9 mouse cellular contexts compared by ENCODE assay signal in genomic region chr11:60302354-60303083, GRCm38 (mm10). TPM values are rescaled to one million over a fixed set of nuclear protein-coding genes. Genes with fewer than 3 reads are reported as not detected.
DNase-seq lines count a peak whose midpoint lies in the region; ATAC-seq and TF ChIP-seq lines count a peak whose summit lies in the region.
"Had no signal": no experiment of that assay in that cellular context is flagged by ENCODE, and none has a peak within 500 bp of the region (broad histone marks: within the 10 kb centered on the region; RNA-seq: fewer than 3 reads in every experiment).

No protein-coding gene starts in this region.

- peaks cover 7% of the 10 kb centered on the region for H3K4me1 ChIP-seq in kidney, postnatal 0 days (replicated peaks; ENCODE audit: insufficient read depth, low read length)
- H3K4me1 ChIP-seq in forebrain, embryonic 15.5 days: peaks cover 50% of the 10 kb centered on the region
- H3K4me1 ChIP-seq in liver, postnatal 0 days (ENCODE audit: insufficient read depth): peaks cover 24% of the 10 kb centered on the region
- peaks cover 22% of the 10 kb centered on the region for H3K4me1 ChIP-seq in thymus, adult 2 months (replicated peaks; ENCODE audit: control insufficient read depth, insufficient read depth, low read length)

- peak; percentile 44; the same call in 1 of the 2 replicates for TF ChIP-seq EP300 in liver, postnatal 0 days (IDR thresholded peaks at IDR 0.05; ENCODE audit: low read depth)

- H3K36me3 ChIP-seq in kidney, postnatal 0 days (ENCODE audit: insufficient read depth, low read length): no peaks in the 10 kb centered on the region
- no peaks in the 10 kb centered on the region for H3K36me3 ChIP-seq in forebrain, embryonic 15.5 days
- no peaks in the 10 kb centered on the region for H3K36me3 ChIP-seq in liver, postnatal 0 days (replicated peaks; ENCODE audit: insufficient read depth, low read length)
- H3K36me3 ChIP-seq in thymus, adult 2 months (ENCODE audit: control insufficient read depth, insufficient read depth, low read length): no peaks in the 10 kb centered on the region

- no peaks in the 10 kb centered on the region for H3K9me3 ChIP-seq in kidney, postnatal 0 days (replicated peaks; ENCODE audit: low read length)
- H3K9me3 ChIP-seq in forebrain, embryonic 15.5 days: no peaks in the 10 kb centered on the region
- H3K9me3 ChIP-seq in liver, postnatal 0 days (ENCODE audit: low read length): no peaks in the 10 kb centered on the region

- WGBS in kidney, postnatal 0 days: 51% methylated on average over 10 of the region's 10 CpGs
- 79% methylated on average over 10 of the region's 10 CpGs for WGBS in forebrain, embryonic 15.5 days
- WGBS in liver, postnatal 0 days (ENCODE audit: insufficient replicate concordance): 39% methylated on average over 10 of the region's 10 CpGs
- 20% methylated on average over 10 of the region's 10 CpGs for WGBS in thymus, adult 2 months

- H3K27me3 ChIP-seq in kidney, postnatal 0 days (ENCODE audit: insufficient read depth, low read length): no peaks in the 10 kb centered on the region
- no peaks in the 10 kb centered on the region for H3K27me3 ChIP-seq in forebrain, embryonic 15.5 days
- no peaks in the 10 kb centered on the region for H3K27me3 ChIP-seq in liver, postnatal 0 days (ENCODE audit: insufficient read depth, low read length)
- H3K27me3 ChIP-seq in thymus, adult 2 months (ENCODE audit: control insufficient read depth, insufficient read depth, low read length): no peaks in the 10 kb centered on the region

- no peak for TF ChIP-seq CTCF in kidney, postnatal 0 days (IDR thresholded peaks at IDR 0.05; ENCODE audit: low read depth)
- TF ChIP-seq CTCF in liver, postnatal 0 days (IDR thresholded peaks at IDR 0.05; ENCODE audit: low read depth): no peak
- no peak for TF ChIP-seq CTCF in thymus, adult 2 months (IDR thresholded peaks at IDR 0.05; ENCODE audit: borderline replicate concordance, control insufficient read depth, extremely low read depth, insufficient read depth, low read length, poor library complexity)

- ATAC-seq in kidney, postnatal 0 days (replicated peaks; ENCODE audit: low FRiP score, low read depth): no peak
- ATAC-seq in forebrain, embryonic 15.5 days (replicated peaks): no peak
- ATAC-seq in liver, postnatal 0 days: peak; percentile 56

- no peak overlapping the region for H3K9ac ChIP-seq in kidney, postnatal 0 days (ENCODE audit: low read depth, low read length)
- H3K9ac ChIP-seq in forebrain, embryonic 15.5 days (replicated peaks): no peak overlapping the region
- no peak overlapping the region for H3K9ac ChIP-seq in liver, postnatal 0 days (replicated peaks)

- DNase-seq in kidney, postnatal 0 days (ENCODE audit: low spot score): no peak
- no peak for DNase-seq in kidney, adult 11 months
- DNase-seq in liver, postnatal 0 days: no peak
- DNase-seq in thymus, adult 2 months: peak; percentile 47
- no peak for DNase-seq in urinary bladder, adult 2 months (ENCODE audit: low spot score)
- no peak for DNase-seq in left cerebral cortex, adult 8-10 months (ENCODE audit: low spot score in 2 of 2)
- DNase-seq in gastrocnemius, adult 8-10 months (ENCODE audit: low spot score in 2 of 2): no peak
- DNase-seq: embryo, embryonic 11 days had no signal

- peak overlapping the region; percentile 72 for H3K27ac ChIP-seq in kidney, postnatal 0 days
- H3K27ac ChIP-seq in forebrain, embryonic 15.5 days (replicated peaks): peak overlapping the region; percentile 78
- no peak overlapping the region for H3K27ac ChIP-seq in liver, postnatal 0 days (ENCODE audit: low read depth)
- no peak overlapping the region for H3K27ac ChIP-seq in thymus, adult 2 months (ENCODE audit: control insufficient read depth, insufficient read depth, low read length)

- H3K4me2 ChIP-seq in kidney, postnatal 0 days (ENCODE audit: low read length): no peak overlapping the region
- no peak overlapping the region for H3K4me2 ChIP-seq in forebrain, embryonic 15.5 days (replicated peaks)
- H3K4me2 ChIP-seq in liver, postnatal 0 days (ENCODE audit: low read depth, low read length): no peak overlapping the region

- TF ChIP-seq POLR2A in thymus, adult 2 months (IDR thresholded peaks at IDR 0.05; ENCODE audit: control insufficient read depth, extremely low read depth, insufficient read depth, low read length, poor library complexity): no peak

- H3K4me3 ChIP-seq in kidney, postnatal 0 days (replicated peaks; ENCODE audit: low read depth, low read length): no peak overlapping the region
- no peak overlapping the region for H3K4me3 ChIP-seq in forebrain, embryonic 15.5 days
- H3K4me3 ChIP-seq in liver, postnatal 0 days (ENCODE audit: low read depth, low read length): no peak overlapping the region
- H3K4me3 ChIP-seq in thymus, adult 2 months (ENCODE audit: control insufficient read depth, insufficient read depth, low read length): no peak overlapping the region

RNA-seq across cellular contexts. Expression of gene Tom1l2, which starts 50.2 kb away (rescaled TPM):
- polyA plus RNA-seq in kidney, postnatal 0 days (2015; fragmentation: Nextera tagmentation; extraction: Ambion mirVana): 27.9 and 29.9 TPM in 2 replicates
- 47.9 and 48.7 TPM in 2 replicates for polyA plus RNA-seq in forebrain, embryonic 15.5 days (2015; fragmentation: Nextera tagmentation; extraction: Ambion mirVana)
- polyA plus RNA-seq in liver, postnatal 0 days (2015; fragmentation: Nextera tagmentation; extraction: Ambion mirVana): 3.0 and 3.6 TPM in 2 replicates
- polyA plus RNA-seq in thymus, adult 2 months (2012; rRNA removed): 85.1 and 99.5 TPM in 2 replicates
- polyA plus RNA-seq in urinary bladder, adult 2 months (2012; rRNA removed): 71.5 and 86.7 TPM in 2 replicates
- total RNA-seq in left cerebral cortex, adult 8-10 months (2022): 100 to 1,000 TPM; 205 to 222 (median 215) TPM
- total RNA-seq in gastrocnemius, adult 8-10 months (2022): 10 to 100 TPM; 61.0 to 68.8 (median 65.7) TPM

RNA-seq across cellular contexts. Expression of gene Drc3, which starts 50.6 kb away (rescaled TPM):
- polyA plus RNA-seq in kidney, postnatal 0 days (2015; fragmentation: Nextera tagmentation; extraction: Ambion mirVana): 2.1 and 2.2 TPM in 2 replicates
- polyA plus RNA-seq in forebrain, embryonic 15.5 days (2015; fragmentation: Nextera tagmentation; extraction: Ambion mirVana): 5.7 and 7.3 TPM in 2 replicates
- 0.54 and 0.56 TPM in 2 replicates for polyA plus RNA-seq in liver, postnatal 0 days (2015; fragmentation: Nextera tagmentation; extraction: Ambion mirVana)
- polyA plus RNA-seq in thymus, adult 2 months (2012; rRNA removed): 2.8 and 5.2 TPM in 2 replicates
- polyA plus RNA-seq in urinary bladder, adult 2 months (2012; rRNA removed): 2.3 and 2.7 TPM in 2 replicates
- total RNA-seq in left cerebral cortex, adult 8-10 months (2022): 10 to 100 TPM in 1 of 4 experiments, 1 to 10 TPM in 3; 8.6 to 12.8 (median 9.3) TPM
- total RNA-seq in gastrocnemius, adult 8-10 months (2022): 1 to 10 TPM; 1.1 to 1.4 (median 1.1) TPM

Comparison
In these comparisons a context has a peak if more than half of its experiments do, and no peak if none do; other contexts are left out.
1. H3K27ac ChIP-seq: peak in kidney, postnatal 0 days (single experiment) and forebrain, embryonic 15.5 days (single experiment); none in liver, postnatal 0 days (single experiment) and thymus, adult 2 months (single experiment).